Mouse (Mus musculus): ENCODE measurements around the gene Ssu72. TPM values are rescaled to one million over a fixed set of nuclear protein-coding genes. Genes with fewer than 3 reads are reported as not detected.

Ssu72 gene
- polyA plus RNA-seq, 1 experiment from 2014 or later = 153 TPM

- no peak overlapping the region for H3K4me3 ChIP-seq (ENCODE audit: low read depth, low read length)
- peaks cover 15% of the 10 kb centered on the region for H3K4me1 ChIP-seq (ENCODE audit: control insufficient read depth, insufficient read depth, low read length)
- ATAC-seq = no peak
- peaks cover 4% of the 10 kb centered on the region for H3K27me3 ChIP-seq (ENCODE audit: control insufficient read depth, insufficient read depth, low read depth, low read length)
- no peaks in the 10 kb centered on the region for H3K36me3 ChIP-seq (ENCODE audit: control insufficient read depth, insufficient read depth, low read length)
- WGBS = 86% methylated on average over 13 of the region's 13 CpGs
- peak overlapping the region; percentile 21; the same call in 1 of the 2 replicates for H3K9ac ChIP-seq (ENCODE audit: low read depth, low read length)
- peak overlapping the region; percentile 12; the same call in 1 of the 2 replicates for H3K4me2 ChIP-seq (ENCODE audit: low read length)
- H3K9me3 ChIP-seq (replicated peaks; ENCODE audit: control insufficient read depth, low read length, poor library complexity, severe bottlenecking) = no peaks in the 10 kb centered on the region
- H3K27ac ChIP-seq (ENCODE audit: low read length) = no peak overlapping the region
Observed at GRCm38 (mm10) chr4:155772786-155773185, 68.2 kb downstream of the Ssu72 start.

DNA sequence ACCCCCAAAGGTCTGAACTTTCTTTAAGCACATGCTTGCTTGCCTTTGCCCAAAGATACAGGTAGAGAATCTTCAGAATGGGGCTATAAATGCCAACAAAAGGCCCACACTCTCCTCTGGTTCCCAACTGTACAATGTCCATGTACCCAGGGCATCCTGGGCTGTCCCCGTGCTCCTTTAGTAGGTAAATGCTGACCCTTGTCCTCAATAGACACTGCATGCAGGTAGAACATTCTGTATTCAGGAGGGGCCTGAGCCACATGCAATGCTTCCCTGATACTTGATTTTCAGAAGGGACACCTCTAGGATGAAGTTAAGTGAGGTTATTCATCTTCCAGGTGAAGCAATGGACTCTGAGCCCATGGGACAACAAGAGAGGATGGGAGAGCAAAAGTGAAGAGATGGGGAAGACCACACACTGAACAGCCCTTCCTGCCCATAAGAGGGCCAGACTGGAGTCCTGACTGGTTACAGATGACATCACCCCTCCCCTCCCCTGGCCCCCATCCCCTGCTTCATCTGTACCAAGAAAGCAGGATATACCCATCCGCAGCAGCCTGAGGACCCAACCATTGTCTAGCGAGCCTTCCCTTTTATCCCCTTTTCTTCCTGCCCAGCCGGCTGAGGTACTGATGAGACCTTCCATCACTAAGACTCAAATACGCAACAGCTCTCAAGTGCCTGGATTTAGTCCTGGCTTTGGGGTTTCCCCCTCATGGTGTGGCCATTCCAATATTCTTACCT lies 68.9 kb downstream of the Ssu72 start:
- H3K9ac ChIP-seq (ENCODE audit: low read depth, low read length) = peak overlapping the region; percentile 66
- WGBS = 35% methylated on average over 5 of the region's 5 CpGs
- no peak for ATAC-seq
- no peaks in the 10 kb centered on the region for H3K36me3 ChIP-seq (ENCODE audit: control insufficient read depth, insufficient read depth, low read length)
- no peaks in the 10 kb centered on the region for H3K9me3 ChIP-seq (replicated peaks; ENCODE audit: control insufficient read depth, low read length, poor library complexity, severe bottlenecking)
- H3K4me3 ChIP-seq (ENCODE audit: low read depth, low read length) = peak overlapping the region; percentile 46
- no peak overlapping the region for H3K27ac ChIP-seq (ENCODE audit: low read length)
- peak overlapping the region; percentile 80 for H3K4me2 ChIP-seq (ENCODE audit: low read length)
- peaks cover 4% of the 10 kb centered on the region for H3K27me3 ChIP-seq (ENCODE audit: control insufficient read depth, insufficient read depth, low read depth, low read length)
- H3K4me1 ChIP-seq (ENCODE audit: control insufficient read depth, insufficient read depth, low read length) = peaks cover 15% of the 10 kb centered on the region

GRCm38 (mm10) chr4:155774280-155774754 lies 69.7 kb downstream of the Ssu72 start, which contains the start of gene Vwa1:
TSS of gene Vwa1 (minus strand) at chr4:155774698.
- Histone ChIP-seq H3K4me2 (ENCODE audit: low read length) (peak within 1 kb of the TSS; percentile 80), H3K4me3 (ENCODE audit: low read depth, low read length) (peak within 1 kb of the TSS; percentile 46), H3K9me3 (replicated peaks; ENCODE audit: control insufficient read depth, low read length, poor library complexity, severe bottlenecking) (no peaks in the 10 kb centered on the region), H3K9ac (ENCODE audit: low read depth, low read length) (peak within 1 kb of the TSS; percentile 66), H3K27ac (ENCODE audit: low read length) (peak within 1 kb of the TSS; percentile 77), H3K36me3 (ENCODE audit: control insufficient read depth, insufficient read depth, low read length) (no peaks in the 10 kb centered on the region), H3K4me1 (ENCODE audit: control insufficient read depth, insufficient read depth, low read length) (peaks cover 15% of the 10 kb centered on the region), H3K27me3 (ENCODE audit: control insufficient read depth, insufficient read depth, low read depth, low read length) (peaks cover 4% of the 10 kb centered on the region)
- ATAC-seq = peak; percentile 82
- 2% methylated on average over 34 of the region's 35 CpGs for WGBS

DNA sequence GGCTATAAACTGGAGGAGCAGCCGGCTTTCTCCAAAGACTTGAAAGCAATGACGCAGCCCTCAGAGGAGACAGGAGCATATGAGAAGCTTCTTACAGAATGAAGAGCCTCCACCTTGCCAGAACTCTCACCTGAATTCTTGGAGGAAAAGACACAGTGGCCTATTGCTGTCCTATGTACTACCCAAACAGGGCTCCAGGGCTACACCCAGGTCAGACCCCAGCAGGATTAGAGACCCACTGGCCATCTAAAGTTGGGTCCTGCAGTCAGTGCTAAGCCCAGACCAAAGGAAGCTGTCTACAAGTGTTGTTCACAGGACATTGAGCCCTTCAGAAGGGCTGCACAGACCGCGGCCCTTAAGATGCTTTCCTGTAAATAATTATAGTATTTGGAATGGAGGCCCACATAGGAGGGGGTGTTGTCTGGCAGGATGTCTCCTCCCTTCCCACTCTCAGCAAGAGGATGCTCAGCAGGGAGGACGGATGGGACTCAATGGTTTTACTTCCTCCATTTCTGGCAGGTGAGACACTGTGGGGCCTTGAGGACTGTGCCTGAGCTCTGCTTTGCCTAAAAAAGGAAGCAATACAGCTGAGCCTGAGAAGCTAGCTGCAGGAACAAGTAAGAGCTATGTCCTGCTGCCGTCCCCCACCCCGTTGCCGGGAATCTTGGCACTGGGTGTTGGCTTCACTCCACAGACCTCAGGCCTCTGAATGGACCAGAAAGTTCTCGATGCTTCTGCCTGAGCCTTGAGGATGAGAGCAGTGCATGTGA lies 70.6 kb downstream of the Ssu72 start:
- H3K4me3 ChIP-seq (ENCODE audit: low read depth, low read length) = peak overlapping the region; percentile 46
- H3K27ac ChIP-seq (ENCODE audit: low read length) = peak overlapping the region; percentile 77
- H3K4me2 ChIP-seq (ENCODE audit: low read length) = peak overlapping the region; percentile 80
- ATAC-seq = peak; percentile 6
- H3K9me3 ChIP-seq (replicated peaks; ENCODE audit: control insufficient read depth, low read length, poor library complexity, severe bottlenecking) = no peaks in the 10 kb centered on the region
- peak overlapping the region; percentile 66 for H3K9ac ChIP-seq (ENCODE audit: low read depth, low read length)
- 56% methylated on average over 9 of the region's 9 CpGs for WGBS
- H3K27me3 ChIP-seq (ENCODE audit: control insufficient read depth, insufficient read depth, low read depth, low read length) = peaks cover 4% of the 10 kb centered on the region
- H3K4me1 ChIP-seq (ENCODE audit: control insufficient read depth, insufficient read depth, low read length) = peaks cover 15% of the 10 kb centered on the region
- no peaks in the 10 kb centered on the region for H3K36me3 ChIP-seq (ENCODE audit: control insufficient read depth, insufficient read depth, low read length)

DNA sequence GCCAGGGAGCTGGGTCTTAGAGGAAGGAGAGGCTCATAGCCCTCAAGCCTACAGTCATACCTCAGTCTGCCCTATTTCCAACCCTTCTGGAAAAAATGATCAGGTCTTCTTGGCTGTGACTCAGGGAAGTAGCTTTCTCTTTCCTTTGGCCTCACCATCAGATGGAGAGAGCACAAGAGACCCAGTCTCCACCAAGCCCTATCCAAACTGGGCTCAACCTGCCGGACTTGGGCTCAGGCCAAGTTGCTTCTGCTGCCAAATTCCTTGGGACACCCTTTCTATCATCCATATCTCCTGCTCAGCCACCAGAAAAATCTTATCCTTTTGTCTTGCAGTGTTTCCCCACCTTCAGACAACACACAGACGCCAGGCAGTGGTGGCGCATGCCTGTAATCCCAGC lies 71.3 kb downstream of the Ssu72 start:
- Histone ChIP-seq H3K4me1 (ENCODE audit: control insufficient read depth, insufficient read depth, low read length) (peaks cover 11% of the 10 kb centered on the region), H3K9ac (ENCODE audit: low read depth, low read length) (no peak overlapping the region), H3K27me3 (ENCODE audit: control insufficient read depth, insufficient read depth, low read depth, low read length) (peaks cover 4% of the 10 kb centered on the region), H3K36me3 (ENCODE audit: control insufficient read depth, insufficient read depth, low read length) (no peaks in the 10 kb centered on the region), H3K27ac (ENCODE audit: low read length) (peak overlapping the region; percentile 23), H3K4me2 (ENCODE audit: low read length) (no peak overlapping the region), H3K4me3 (ENCODE audit: low read depth, low read length) (no peak overlapping the region), H3K9me3 (replicated peaks; ENCODE audit: control insufficient read depth, low read length, poor library complexity, severe bottlenecking) (no peaks in the 10 kb centered on the region)
- no peak for ATAC-seq
- 79% methylated on average over 3 of the region's 3 CpGs for WGBS

DNA sequence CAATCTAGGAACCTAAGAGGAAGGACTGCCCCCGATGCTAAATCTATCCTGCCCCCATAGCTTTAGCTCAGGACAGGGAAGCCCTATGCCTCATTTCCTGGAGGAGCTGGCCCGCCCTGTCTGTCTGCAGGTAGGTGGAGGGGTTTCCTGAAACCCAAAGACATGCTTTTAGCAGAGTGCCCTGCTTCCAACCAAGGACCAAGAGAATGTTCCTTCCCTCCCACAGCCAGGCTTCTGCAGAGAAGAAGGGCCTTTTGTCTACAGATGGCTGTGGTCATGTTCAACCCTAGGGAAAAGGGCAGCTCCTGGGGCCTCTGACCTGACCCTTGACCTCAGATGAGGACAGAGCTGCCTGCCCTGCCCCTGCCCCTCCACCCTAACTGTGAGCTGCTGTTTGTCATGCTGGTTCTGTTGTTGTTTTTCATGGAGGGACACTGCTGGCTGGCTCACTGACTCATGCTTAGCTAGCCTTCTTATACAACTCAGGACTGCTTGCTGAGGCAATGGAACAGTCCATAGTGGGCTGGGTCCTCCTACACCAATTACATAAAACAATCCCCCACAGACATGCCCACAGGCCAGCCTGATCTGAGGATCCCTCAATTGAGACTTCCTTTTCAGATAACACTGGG lies 72.2 kb downstream of the Ssu72 start:
- Histone ChIP-seq H3K4me1 (ENCODE audit: control insufficient read depth, insufficient read depth, low read length) (peaks cover 11% of the 10 kb centered on the region), H3K27ac (ENCODE audit: low read length) (no peak overlapping the region), H3K4me3 (ENCODE audit: low read depth, low read length) (no peak overlapping the region), H3K4me2 (ENCODE audit: low read length) (no peak overlapping the region), H3K9ac (ENCODE audit: low read depth, low read length) (no peak overlapping the region), H3K27me3 (ENCODE audit: control insufficient read depth, insufficient read depth, low read depth, low read length) (peaks cover 4% of the 10 kb centered on the region), H3K36me3 (ENCODE audit: control insufficient read depth, insufficient read depth, low read length) (no peaks in the 10 kb centered on the region), H3K9me3 (replicated peaks; ENCODE audit: control insufficient read depth, low read length, poor library complexity, severe bottlenecking) (no peaks in the 10 kb centered on the region)
- WGBS = 34% methylated on average over 2 of the region's 2 CpGs
- no peak for ATAC-seq

DNA sequence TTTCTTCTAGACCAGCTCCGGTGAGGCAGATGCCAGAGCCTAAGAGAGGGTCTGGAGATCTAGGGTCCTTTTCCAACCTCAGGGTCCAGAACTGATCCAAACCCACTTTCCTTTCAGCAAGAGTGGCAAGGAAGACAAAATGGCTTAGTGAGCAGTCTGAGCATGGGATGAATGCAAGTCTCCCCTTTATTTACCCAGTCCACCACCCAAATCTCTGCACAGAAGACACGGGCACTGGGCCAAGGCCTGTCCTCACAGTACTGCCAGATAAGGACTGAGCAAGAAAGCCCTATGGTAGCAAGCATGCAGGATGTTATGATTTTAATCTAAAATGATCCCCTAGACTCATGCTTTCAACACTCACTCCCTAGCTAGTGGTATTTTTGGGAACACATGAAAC lies 73.2 kb downstream of the Ssu72 start:
- Histone ChIP-seq H3K4me2 (ENCODE audit: low read length) (no peak overlapping the region), H3K9me3 (replicated peaks; ENCODE audit: control insufficient read depth, low read length, poor library complexity, severe bottlenecking) (no peaks in the 10 kb centered on the region), H3K36me3 (ENCODE audit: control insufficient read depth, insufficient read depth, low read length) (no peaks in the 10 kb centered on the region), H3K27ac (ENCODE audit: low read length) (no peak overlapping the region), H3K4me1 (ENCODE audit: control insufficient read depth, insufficient read depth, low read length) (peaks cover 12% of the 10 kb centered on the region), H3K4me3 (ENCODE audit: low read depth, low read length) (no peak overlapping the region), H3K9ac (ENCODE audit: low read depth, low read length) (no peak overlapping the region), H3K27me3 (ENCODE audit: control insufficient read depth, insufficient read depth, low read depth, low read length) (peaks cover 4% of the 10 kb centered on the region)
- whole genome bisulfite sequencing = 74% methylated on average over 2 of the region's 2 CpGs
- ATAC-seq = no peak

GRCm38 (mm10) chr4:155779498-155779897 lies 74.9 kb downstream of the Ssu72 start:
- Histone ChIP-seq H3K4me3 (ENCODE audit: low read depth, low read length) (no peak overlapping the region), H3K27me3 (ENCODE audit: control insufficient read depth, insufficient read depth, low read depth, low read length) (no peaks in the 10 kb centered on the region), H3K9me3 (replicated peaks; ENCODE audit: control insufficient read depth, low read length, poor library complexity, severe bottlenecking) (no peaks in the 10 kb centered on the region), H3K9ac (ENCODE audit: low read depth, low read length) (no peak overlapping the region), H3K36me3 (ENCODE audit: control insufficient read depth, insufficient read depth, low read length) (no peaks in the 10 kb centered on the region), H3K4me1 (ENCODE audit: control insufficient read depth, insufficient read depth, low read length) (peaks cover 16% of the 10 kb centered on the region), H3K27ac (ENCODE audit: low read length) (no peak overlapping the region), H3K4me2 (ENCODE audit: low read length) (no peak overlapping the region)
- no peak for ATAC-seq
- 80% methylated on average over 4 of the region's 4 CpGs for WGBS

Measured in midbrain, embryonic 16.5 days (tissue).